Mouse (Mus musculus): ENCODE data around the gene 4930402H24Rik. TPM values are rescaled to one million over a fixed set of nuclear protein-coding genes. Genes with fewer than 3 reads are reported as not detected.
A peak's percentile ranks its signal among the peaks of the same experiment; 100 is the strongest.

4930402H24Rik gene
- polyA plus RNA-seq, 1 experiment from 2014 or later, result 40.6 TPM

DNA sequence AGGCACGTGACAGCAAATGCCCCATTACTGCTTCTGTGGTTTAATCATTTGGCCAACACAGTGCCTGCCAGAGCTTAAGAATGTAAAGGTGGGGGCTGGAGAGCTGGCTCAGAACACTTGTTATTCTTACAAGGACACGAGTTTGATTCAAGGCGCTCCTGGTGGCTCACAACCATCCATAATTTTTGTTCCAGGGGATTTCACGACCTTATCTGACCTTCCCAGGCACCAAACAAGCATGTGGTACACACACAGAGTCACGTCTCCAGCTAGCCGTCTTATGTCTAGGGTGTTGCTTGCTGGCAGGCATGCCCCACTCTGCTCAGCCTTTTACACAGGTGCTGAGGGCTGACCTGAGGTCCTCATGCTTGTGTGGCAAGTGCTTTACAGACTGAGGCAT, 188.3 kb downstream of the 4930402H24Rik start:
- no peak overlapping the region for H3K9ac ChIP-seq
- WGBS, result 74% methylated on average over 6 of the region's 6 CpGs
- H3K27ac ChIP-seq, result no peak overlapping the region
- no peaks in the 10 kb centered on the region for H3K4me1 ChIP-seq
- H3K4me3 ChIP-seq (replicated peaks), result no peak overlapping the region
- H3K27me3 ChIP-seq, result no peaks in the 10 kb centered on the region
- H3K36me3 ChIP-seq, result peaks cover 72% of the 10 kb centered on the region
- H3K4me2 ChIP-seq, result no peak overlapping the region
- H3K9me3 ChIP-seq (replicated peaks), result no peaks in the 10 kb centered on the region
- no peak for ATAC-seq (replicated peaks; ENCODE audit: low FRiP score)

- Histone ChIP-seq H3K27ac (no peak overlapping the region), H3K4me1 (0 out of 2 replicates have a peak, but pooled peaks cover 5% of the 10 kb centered on the region), H3K27me3 (no peaks in the 10 kb centered on the region), H3K9ac (no peak overlapping the region), H3K4me3 (replicated peaks) (no peak overlapping the region), H3K4me2 (no peak overlapping the region), H3K36me3 (peaks cover 41% of the 10 kb centered on the region), H3K9me3 (replicated peaks) (no peaks in the 10 kb centered on the region)
- no peak for ATAC-seq (replicated peaks; ENCODE audit: low FRiP score)
- WGBS, result 52% methylated on average over 10 of the region's 10 CpGs
Measured at GRCm38 (mm10) chr2:130707057-130707456, 199.1 kb downstream of the 4930402H24Rik start.

DNA sequence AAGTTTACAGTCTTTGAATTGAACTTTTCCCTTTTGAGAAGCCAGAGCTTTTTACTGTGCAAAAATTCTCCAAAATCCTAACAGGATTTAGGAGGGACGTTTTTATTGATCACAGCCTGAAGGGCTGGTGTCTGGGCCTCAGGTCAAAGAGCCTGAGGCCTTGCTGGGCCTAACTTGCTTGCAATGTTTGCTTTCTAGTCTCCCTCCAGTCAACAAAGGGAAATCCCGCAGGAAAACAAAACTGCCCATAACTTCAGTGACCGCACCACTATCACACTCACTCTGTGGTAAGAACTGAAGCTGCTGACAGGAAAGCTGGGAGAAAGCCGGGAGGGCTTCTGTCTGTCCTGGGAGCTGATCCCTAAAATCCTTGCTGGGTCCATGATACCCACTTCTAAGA, 199.6 kb downstream of the 4930402H24Rik start:
- ATAC-seq (replicated peaks; ENCODE audit: low FRiP score), result no peak
- H3K9me3 ChIP-seq (replicated peaks), result no peaks in the 10 kb centered on the region
- no peak overlapping the region for H3K4me2 ChIP-seq
- H3K36me3 ChIP-seq, result peaks cover 37% of the 10 kb centered on the region
- H3K9ac ChIP-seq, result no peak overlapping the region
- no peak overlapping the region for H3K27ac ChIP-seq
- H3K4me1 ChIP-seq, result 0 out of 2 replicates have a peak, but pooled peaks cover 5% of the 10 kb centered on the region
- H3K4me3 ChIP-seq (replicated peaks), result no peak overlapping the region
- H3K27me3 ChIP-seq, result no peaks in the 10 kb centered on the region
- 65% methylated on average over 4 of the region's 4 CpGs for WGBS

- Histone ChIP-seq H3K9me3 (replicated peaks) (no peaks in the 10 kb centered on the region), H3K4me1 (0 out of 2 replicates have a peak, but pooled peaks cover 5% of the 10 kb centered on the region), H3K4me2 (no peak overlapping the region), H3K27ac (no peak overlapping the region), H3K9ac (no peak overlapping the region), H3K27me3 (peaks cover 4% of the 10 kb centered on the region), H3K4me3 (replicated peaks) (no peak overlapping the region), H3K36me3 (peaks cover 22% of the 10 kb centered on the region)
- ATAC-seq (replicated peaks; ENCODE audit: low FRiP score), result no peak
- 77% methylated on average over 6 of the region's 6 CpGs for WGBS
Measured at GRCm38 (mm10) chr2:130705178-130705577, 201.0 kb downstream of the 4930402H24Rik start.

GRCm38 (mm10) chr2:130704040-130705001, 201.9 kb downstream of the 4930402H24Rik start:
- H3K9ac ChIP-seq, result no peak overlapping the region
- peaks cover 12% of the 10 kb centered on the region for H3K27me3 ChIP-seq
- ATAC-seq (replicated peaks; ENCODE audit: low FRiP score), result no peak
- WGBS, result 44% methylated on average over 9 of the region's 9 CpGs
- 0 out of 2 replicates have a peak, but pooled peaks cover 5% of the 10 kb centered on the region for H3K4me1 ChIP-seq
- peaks cover 14% of the 10 kb centered on the region; the same call in 1 of the 2 replicates for H3K36me3 ChIP-seq
- no peak overlapping the region for H3K4me2 ChIP-seq
- H3K27ac ChIP-seq, result peak overlapping the region; percentile 43; the same call in 1 of the 2 replicates
- H3K9me3 ChIP-seq (replicated peaks), result no peaks in the 10 kb centered on the region
- no peak overlapping the region for H3K4me3 ChIP-seq (replicated peaks)

DNA sequence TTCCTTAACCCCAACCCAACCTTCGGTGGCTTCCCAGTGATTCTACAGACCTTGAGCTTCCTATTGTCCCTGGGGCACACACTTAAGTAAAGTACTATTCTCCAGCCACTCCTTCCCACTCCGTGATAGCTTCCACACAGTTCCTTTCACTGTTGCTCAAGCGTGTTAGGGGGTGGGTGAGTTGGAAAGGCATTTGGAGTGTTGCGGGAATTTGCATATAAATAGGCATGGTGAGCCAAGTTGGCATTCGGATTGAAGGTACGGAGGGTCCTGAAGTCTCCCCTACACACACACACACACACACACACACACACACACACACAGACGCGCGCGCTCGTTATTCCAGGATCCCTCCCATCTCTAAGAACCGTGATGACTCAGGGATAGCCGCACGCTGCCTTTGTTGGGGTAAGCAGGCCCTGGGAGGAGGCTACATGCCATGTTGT, 208.4 kb downstream of the 4930402H24Rik start:
- peaks cover 19% of the 10 kb centered on the region for H3K4me1 ChIP-seq
- peaks cover 54% of the 10 kb centered on the region for H3K27me3 ChIP-seq
- H3K36me3 ChIP-seq, result no peaks in the 10 kb centered on the region
- H3K4me3 ChIP-seq (replicated peaks), result peak overlapping the region; percentile 66
- WGBS, result 4% methylated on average over 14 of the region's 14 CpGs
- H3K9me3 ChIP-seq (replicated peaks), result no peaks in the 10 kb centered on the region
- H3K4me2 ChIP-seq, result peak overlapping the region; percentile 100
- no peak overlapping the region for H3K27ac ChIP-seq
- H3K9ac ChIP-seq, result peak overlapping the region; percentile 56
- ATAC-seq (replicated peaks; ENCODE audit: low FRiP score), result peak; percentile 33

- Histone ChIP-seq H3K9ac (peak within 1 kb of the TSS; percentile 56), H3K36me3 (no peaks in the 10 kb centered on the region), H3K9me3 (replicated peaks) (no peaks in the 10 kb centered on the region), H3K4me3 (replicated peaks) (peak within 1 kb of the TSS; percentile 66), H3K4me1 (peaks cover 19% of the 10 kb centered on the region), H3K27ac (no peak within 1 kb of the TSS), H3K4me2 (peak within 1 kb of the TSS; percentile 100), H3K27me3 (peaks cover 54% of the 10 kb centered on the region)
- WGBS, result under 1% methylated on average over 64 of the region's 65 CpGs
- ATAC-seq (replicated peaks; ENCODE audit: low FRiP score), result peak; percentile 64
Measured at GRCm38 (mm10) chr2:130697153-130697810, 208.9 kb downstream of the 4930402H24Rik start, which contains the start of gene Slc4a11. Slc4a11 (minus strand) TSS chr2:130697519.

DNA sequence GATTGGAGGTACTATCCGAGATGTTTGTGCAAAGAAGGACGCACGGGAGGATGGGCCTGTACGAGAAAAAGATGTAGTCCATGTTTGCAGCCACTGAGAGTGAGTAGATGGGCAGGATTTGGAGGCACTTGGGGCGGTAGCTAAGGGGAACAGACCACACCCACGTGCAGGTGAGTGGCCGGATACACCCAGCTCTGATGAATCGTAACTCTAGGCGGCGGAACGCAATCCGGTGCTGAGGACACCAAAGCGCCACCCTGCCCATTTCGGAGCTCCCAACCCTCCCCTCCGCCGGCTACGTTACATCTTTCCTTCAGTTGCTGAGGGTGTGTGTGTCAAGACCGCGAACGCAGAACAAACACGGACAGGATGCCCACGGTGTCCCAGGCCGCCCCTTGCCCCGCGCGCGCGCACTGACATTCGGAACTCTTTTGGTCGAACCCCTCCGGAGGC, 209.5 kb downstream of the 4930402H24Rik start:
- H3K9me3 ChIP-seq (replicated peaks), result no peaks in the 10 kb centered on the region
- under 1% methylated on average over 31 of the region's 31 CpGs for WGBS
- H3K36me3 ChIP-seq, result no peaks in the 10 kb centered on the region
- H3K9ac ChIP-seq, result peak overlapping the region; percentile 56
- no peak overlapping the region for H3K27ac ChIP-seq
- peaks cover 19% of the 10 kb centered on the region for H3K4me1 ChIP-seq
- peaks cover 54% of the 10 kb centered on the region for H3K27me3 ChIP-seq
- ATAC-seq (replicated peaks; ENCODE audit: low FRiP score), result peak; percentile 70
- peak overlapping the region; percentile 66 for H3K4me3 ChIP-seq (replicated peaks)
- peak overlapping the region; percentile 100 for H3K4me2 ChIP-seq

GRCm38 (mm10) chr2:130693563-130693962, 212.6 kb downstream of the 4930402H24Rik start:
- Histone ChIP-seq H3K4me2 (no peak overlapping the region), H3K4me3 (replicated peaks) (no peak overlapping the region), H3K9me3 (replicated peaks) (no peaks in the 10 kb centered on the region), H3K4me1 (peaks cover 19% of the 10 kb centered on the region), H3K36me3 (no peaks in the 10 kb centered on the region), H3K27me3 (peaks cover 36% of the 10 kb centered on the region), H3K27ac (no peak overlapping the region), H3K9ac (no peak overlapping the region)
- 40% methylated on average over 3 of the region's 3 CpGs for WGBS
- no peak for ATAC-seq (replicated peaks; ENCODE audit: low FRiP score)

DNA sequence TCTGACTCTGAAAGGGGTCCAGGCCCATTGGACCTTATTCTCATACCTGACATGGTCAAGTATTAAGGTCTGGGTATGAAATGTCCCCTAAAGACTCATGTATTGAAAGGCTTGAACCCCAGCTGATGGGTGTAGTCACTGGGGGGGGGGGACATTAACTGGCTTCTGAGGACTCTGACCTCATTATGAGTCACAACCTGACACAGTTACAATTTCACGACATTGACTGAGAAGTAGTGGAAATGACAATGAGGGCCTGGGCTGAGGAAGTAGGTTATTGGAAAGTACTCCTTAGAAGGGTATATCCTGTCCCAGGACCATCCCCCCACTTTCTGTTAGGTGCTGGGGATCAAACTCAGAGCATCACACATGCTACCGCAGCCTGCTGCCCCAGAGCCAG, 217.2 kb downstream of the 4930402H24Rik start:
- no peaks in the 10 kb centered on the region for H3K4me1 ChIP-seq
- WGBS, result 77% methylated on average over 2 of the region's 2 CpGs
- H3K4me3 ChIP-seq (replicated peaks), result no peak overlapping the region
- no peak overlapping the region for H3K27ac ChIP-seq
- H3K9me3 ChIP-seq (replicated peaks), result no peaks in the 10 kb centered on the region
- ATAC-seq (replicated peaks; ENCODE audit: low FRiP score), result no peak
- no peak overlapping the region for H3K9ac ChIP-seq
- H3K27me3 ChIP-seq, result no peaks in the 10 kb centered on the region
- H3K36me3 ChIP-seq, result no peaks in the 10 kb centered on the region
- H3K4me2 ChIP-seq, result no peak overlapping the region

DNA sequence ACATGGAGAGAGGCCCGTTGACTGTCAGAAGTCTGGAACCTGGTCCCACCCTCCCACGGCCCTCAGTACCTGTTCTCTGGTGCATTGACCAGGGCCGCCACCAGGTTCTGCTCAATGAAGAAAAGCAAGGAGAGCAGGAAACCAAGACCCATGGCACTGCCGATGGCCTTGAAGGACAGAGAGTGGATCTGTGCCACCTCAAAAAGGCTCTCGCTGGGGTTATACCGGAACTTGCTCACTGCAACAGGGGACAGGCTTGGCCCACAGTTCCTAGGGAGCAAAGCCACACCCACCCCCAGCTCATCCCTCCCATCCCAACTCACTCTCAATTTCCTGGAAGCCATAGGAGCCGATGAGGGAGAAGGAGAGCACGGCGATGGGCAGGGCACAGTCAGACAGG, 220.8 kb downstream of the 4930402H24Rik start:
- 89% methylated on average over 9 of the region's 9 CpGs for WGBS
- Histone ChIP-seq H3K9ac (no peak overlapping the region), H3K36me3 (peaks cover 33% of the 10 kb centered on the region), H3K27ac (no peak overlapping the region), H3K4me2 (no peak overlapping the region), H3K4me3 (replicated peaks) (no peak overlapping the region), H3K27me3 (no peaks in the 10 kb centered on the region), H3K4me1 (no peaks in the 10 kb centered on the region), H3K9me3 (replicated peaks) (no peaks in the 10 kb centered on the region)
- no peak for ATAC-seq (replicated peaks; ENCODE audit: low FRiP score)

- Histone ChIP-seq H3K27ac (no peak overlapping the region), H3K9ac (no peak overlapping the region), H3K4me3 (replicated peaks) (no peak overlapping the region), H3K4me2 (no peak overlapping the region), H3K27me3 (no peaks in the 10 kb centered on the region), H3K36me3 (peaks cover 72% of the 10 kb centered on the region), H3K9me3 (replicated peaks) (no peaks in the 10 kb centered on the region), H3K4me1 (no peaks in the 10 kb centered on the region)
- 84% methylated on average over 3 of the region's 3 CpGs for WGBS
- ATAC-seq (replicated peaks; ENCODE audit: low FRiP score), result no peak
Measured at GRCm38 (mm10) chr2:130681531-130681930, 224.7 kb downstream of the 4930402H24Rik start.

Measured in kidney, embryonic 15.5 days (tissue).